8 mouse cellular contexts compared by ENCODE assay signal in genomic region chr6:139248920-139249547, GRCm38 (mm10).
DNase-seq lines count a peak whose midpoint lies in the region; ATAC-seq lines count a peak whose summit lies in the region.

No protein-coding gene starts in this region.

- ATAC-seq in limb, embryonic 12.5 days (ENCODE audit: insufficient number of reproducible peaks, insufficient read depth, low FRiP score, low TSS enrichment, low read depth): peak; percentile 69; the same call in 1 of the 2 replicates
- ATAC-seq in neural tube, embryonic 13.5 days (ENCODE audit: low read depth): peak; percentile 74; the same call in 1 of the 2 replicates
- ATAC-seq in erythroid progenitor cell, adult 5-6 weeks (replicated peaks; ENCODE audit: low FRiP score, poor library complexity, severe bottlenecking): no peak

- no peaks in the 10 kb centered on the region for H3K9me3 ChIP-seq in limb, embryonic 12.5 days
- no peaks in the 10 kb centered on the region for H3K9me3 ChIP-seq in neural tube, embryonic 13.5 days

- H3K36me3 ChIP-seq in limb, embryonic 12.5 days: no peaks in the 10 kb centered on the region
- no peaks in the 10 kb centered on the region for H3K36me3 ChIP-seq in neural tube, embryonic 13.5 days

- H3K4me3 ChIP-seq in limb, embryonic 12.5 days (replicated peaks): no peak overlapping the region
- no peak overlapping the region for H3K4me3 ChIP-seq in neural tube, embryonic 13.5 days

- WGBS in limb, embryonic 12.5 days: 36% methylated on average over 11 of the region's 11 CpGs
- 37% methylated on average over 11 of the region's 11 CpGs for WGBS in neural tube, embryonic 13.5 days

- H3K27ac ChIP-seq in limb, embryonic 12.5 days: no peak overlapping the region
- no peak overlapping the region for H3K27ac ChIP-seq in neural tube, embryonic 13.5 days (replicated peaks)

- H3K4me1 ChIP-seq in limb, embryonic 12.5 days (replicated peaks): no peaks in the 10 kb centered on the region; the same call in 1 of the 2 replicates
- no peaks in the 10 kb centered on the region for H3K4me1 ChIP-seq in neural tube, embryonic 13.5 days (replicated peaks)

- peak; percentile 50 for DNase-seq in thymus, postnatal 4 days
- DNase-seq in thymus, postnatal 36 days: no peak
- DNase-seq in cerebellum, postnatal 10 days: peak; percentile 83
- DNase-seq in frontal cortex, postnatal 36 days (ENCODE audit: low spot score in 2 of 2): peak; percentile 61 to 74
- peak; percentile 33 for DNase-seq in kidney, adult 9 months

- no peaks in the 10 kb centered on the region for H3K27me3 ChIP-seq in limb, embryonic 12.5 days
- H3K27me3 ChIP-seq in neural tube, embryonic 13.5 days: no peaks in the 10 kb centered on the region

- 0 out of 2 replicates have a peak overlapping the region, but pooled peaks have one; percentile 9 for H3K4me2 ChIP-seq in limb, embryonic 12.5 days
- no peak overlapping the region for H3K4me2 ChIP-seq in neural tube, embryonic 13.5 days

- H3K9ac ChIP-seq in limb, embryonic 12.5 days (replicated peaks): no peak overlapping the region
- no peak overlapping the region for H3K9ac ChIP-seq in neural tube, embryonic 13.5 days

Comparison
In these comparisons a context has a peak if more than half of its experiments do, and no peak if none do; other contexts are left out.
1. DNase-seq: peak in thymus, postnatal 4 days (single experiment), cerebellum, postnatal 10 days (2 of 2), frontal cortex, postnatal 36 days (2 of 2) and kidney, adult 9 months (single experiment); none in thymus, postnatal 36 days (0 of 2).